Mouse (Mus musculus) stomach, embryonic 14.5 days (tissue): Measurements from ENCODE around the gene Ush1g. TPM values are rescaled to one million over a fixed set of nuclear protein-coding genes. Genes with fewer than 3 reads are reported as not detected.

ENCODE experiments used
- ATAC-seq: fragments of 200-750 bp; cut with Nextera tagmentation; 2 replicates; pipeline ENCODE4 v1.8.0; 2017; ENCODE audit warnings: low read depth, moderate TSS enrichment; ENCODE audit not compliant: insufficient number of reproducible peaks, insufficient read depth, low FRiP score
- H3K27ac ChIP-seq: fragments of 300-500 bp; sonication (generic); 2 replicates; pipeline ENCODE4 v1.5.1; 2014; ENCODE audit warnings: mild to moderate bottlenecking, low read length, moderate library complexity, mixed read lengths
- H3K27me3 ChIP-seq: fragments of 300-500 bp; sonication (generic); 2 replicates; pipeline ENCODE4 v1.6.1; 2014; ENCODE audit warnings: low read length, control low read depth, mixed read lengths; ENCODE audit not compliant: control insufficient read depth, insufficient read depth
- H3K36me3 ChIP-seq: fragments of 300-500 bp; sonication (generic); 2 replicates; pipeline ENCODE4 v1.6.1; 2014; ENCODE audit warnings: mild to moderate bottlenecking, control low read depth, low read length, moderate library complexity, mixed read lengths; ENCODE audit not compliant: control insufficient read depth, insufficient read depth
- H3K4me1 ChIP-seq: fragments of 300-500 bp; sonication (generic); 2 replicates; pipeline ENCODE4 v1.6.1; 2014; ENCODE audit warnings: low read length, control low read depth, mixed read lengths; ENCODE audit not compliant: control insufficient read depth, insufficient read depth
- H3K4me2 ChIP-seq: fragments of 300-500 bp; sonication (generic); replicated peaks from 2 replicates; pipeline ENCODE4 v1.6.1; 2014; ENCODE audit warnings: low read depth, low read length, control low read depth
- H3K4me3 ChIP-seq: fragments of 300-500 bp; sonication (generic); 2 replicates; pipeline ENCODE4 v1.5.1; 2014; ENCODE audit warnings: low read depth, low read length, control low read depth
- H3K9ac ChIP-seq: fragments of 300-500 bp; sonication (generic); replicated peaks from 2 replicates; pipeline ENCODE4 v1.6.1; 2014; ENCODE audit warnings: low read depth, mild to moderate bottlenecking, control low read depth, low read length, moderate library complexity, mixed read lengths
- H3K9me3 ChIP-seq: fragments of 300-500 bp; sonication (generic); 2 replicates; pipeline ENCODE4 v1.6.1; 2016; ENCODE audit warnings: low read depth, low read length, control low read depth; ENCODE audit not compliant: control insufficient read depth
- WGBS: fragments of 180-500 bp; shearing (Covaris S2); extraction: QIAGEN DNeasy Blood & Tissue Kit; methylation state at CpG from one replicate; pipeline ENCODE4 v1.1.7; 2014; 5-methylcytosine and 5-hydroxymethylcytosine counted together
- polyA plus RNA-seq: library from polyadenylated mRNA; unstranded; fragments of >200 nt; fragmentation: Nextera tagmentation; extraction: Ambion mirVana; gene quantifications from 2 replicates; pipeline ENCODE4 v1.2.1, GENCODE M21; 2014

Gene Ush1g
- polyA plus RNA-seq, 1 experiment from 2014 or later, result not detected

- Histone ChIP-seq H3K36me3 (no peaks in the 10 kb centered on the region), H3K4me1 (0 out of 2 replicates have a peak, but pooled peaks cover 3% of the 10 kb centered on the region), H3K27ac (no peak overlapping the region), H3K4me3 (no peak overlapping the region), H3K27me3 (no peaks in the 10 kb centered on the region), H3K4me2 (no peak overlapping the region), H3K9me3 (no peaks in the 10 kb centered on the region), H3K9ac (no peak overlapping the region)
- WGBS, result 86% methylated on average over 2 of the region's 2 CpGs
- no peak for ATAC-seq
Measured at GRCm38 (mm10) chr11:115301351-115301750, 20.5 kb downstream of the Ush1g start.

- no peak overlapping the region for H3K4me2 ChIP-seq
- WGBS, result 88% methylated on average over 4 of the region's 4 CpGs
- H3K27me3 ChIP-seq, result no peaks in the 10 kb centered on the region
- H3K4me1 ChIP-seq, result 0 out of 2 replicates have a peak, but pooled peaks cover 3% of the 10 kb centered on the region
- H3K9me3 ChIP-seq, result no peaks in the 10 kb centered on the region
- H3K36me3 ChIP-seq, result no peaks in the 10 kb centered on the region
- no peak overlapping the region for H3K9ac ChIP-seq
- H3K27ac ChIP-seq, result no peak overlapping the region
- no peak for ATAC-seq
- H3K4me3 ChIP-seq, result no peak overlapping the region
Measured at GRCm38 (mm10) chr11:115300745-115301144, 21.1 kb downstream of the Ush1g start.

- no peak for ATAC-seq
- Histone ChIP-seq H3K4me3 (no peak overlapping the region), H3K27me3 (no peaks in the 10 kb centered on the region), H3K27ac (no peak overlapping the region), H3K4me2 (no peak overlapping the region), H3K4me1 (0 out of 2 replicates have a peak, but pooled peaks cover 3% of the 10 kb centered on the region), H3K36me3 (no peaks in the 10 kb centered on the region), H3K9me3 (no peaks in the 10 kb centered on the region), H3K9ac (no peak overlapping the region)
- 70% methylated on average over 8 of the region's 8 CpGs for WGBS
Measured at GRCm38 (mm10) chr11:115298160-115298559, 23.7 kb downstream of the Ush1g start.

GRCm38 (mm10) chr11:115297214-115297826 is 24.5 kb downstream of the Ush1g start, which contains the start of gene Fads6:
Gene Fads6, minus strand, starts transcription at chr11:115297663.
- Histone ChIP-seq H3K9ac (0 out of 2 replicates have a peak within 1 kb of the TSS, but pooled peaks have one; percentile 21), H3K4me2 (peak within 1 kb of the TSS; percentile 75), H3K27ac (no peak within 1 kb of the TSS), H3K36me3 (no peaks in the 10 kb centered on the region), H3K27me3 (no peaks in the 10 kb centered on the region), H3K9me3 (no peaks in the 10 kb centered on the region), H3K4me3 (peak within 1 kb of the TSS; percentile 39), H3K4me1 (0 out of 2 replicates have a peak, but pooled peaks cover 3% of the 10 kb centered on the region)
- peak; percentile 70 for ATAC-seq
- WGBS, result under 1% methylated on average over 44 of the region's 44 CpGs

GRCm38 (mm10) chr11:115296471-115297210 is 25.2 kb downstream of the Ush1g start:
- Histone ChIP-seq H3K36me3 (no peaks in the 10 kb centered on the region), H3K9ac (no peak overlapping the region), H3K4me3 (peak overlapping the region; percentile 39), H3K4me2 (peak overlapping the region; percentile 75), H3K27ac (no peak overlapping the region), H3K9me3 (no peaks in the 10 kb centered on the region), H3K27me3 (no peaks in the 10 kb centered on the region), H3K4me1 (peaks cover 6% of the 10 kb centered on the region; the same call in 1 of the 2 replicates)
- ATAC-seq, result no peak
- WGBS, result 55% methylated on average over 21 of the region's 21 CpGs

- H3K4me3 ChIP-seq, result no peak overlapping the region
- WGBS, result 88% methylated on average over 11 of the region's 11 CpGs
- no peak for ATAC-seq
- H3K4me1 ChIP-seq, result peaks cover 11% of the 10 kb centered on the region
- no peaks in the 10 kb centered on the region for H3K9me3 ChIP-seq
- H3K36me3 ChIP-seq, result no peaks in the 10 kb centered on the region
- H3K9ac ChIP-seq, result no peak overlapping the region
- no peak overlapping the region for H3K27ac ChIP-seq
- H3K27me3 ChIP-seq, result no peaks in the 10 kb centered on the region
- no peak overlapping the region for H3K4me2 ChIP-seq
Measured at GRCm38 (mm10) chr11:115295939-115296338, 25.9 kb downstream of the Ush1g start.

- Histone ChIP-seq H3K27me3 (no peaks in the 10 kb centered on the region), H3K4me1 (peaks cover 15% of the 10 kb centered on the region), H3K9me3 (no peaks in the 10 kb centered on the region), H3K4me3 (no peak overlapping the region), H3K27ac (peak overlapping the region; percentile 85), H3K9ac (no peak overlapping the region), H3K4me2 (no peak overlapping the region), H3K36me3 (no peaks in the 10 kb centered on the region)
- 57% methylated on average over 14 of the region's 14 CpGs for whole genome bisulfite sequencing
- peak; percentile 40; the same call in 1 of the 2 replicates for ATAC-seq
Measured at GRCm38 (mm10) chr11:115292631-115293375, 29.0 kb downstream of the Ush1g start.

- Histone ChIP-seq H3K4me3 (no peak overlapping the region), H3K27me3 (no peaks in the 10 kb centered on the region), H3K4me1 (peaks cover 12% of the 10 kb centered on the region), H3K4me2 (no peak overlapping the region), H3K9ac (no peak overlapping the region), H3K27ac (0 out of 2 replicates have a peak overlapping the region, but pooled peaks have one; percentile 27), H3K9me3 (no peaks in the 10 kb centered on the region), H3K36me3 (no peaks in the 10 kb centered on the region)
- WGBS, result 79% methylated on average over 10 of the region's 10 CpGs
- no peak for ATAC-seq
Measured at GRCm38 (mm10) chr11:115291503-115291902, 30.3 kb downstream of the Ush1g start.
